Mouse (Mus musculus): ENCODE data around the gene Vangl2.
"Not testable (repeated sequence)": the region's sequence is repeated elsewhere in the genome, so short reads cannot be mapped to it uniquely, and the experiment has no call there.

Vangl2 gene

GRCm38 (mm10) chr1:172001665-172002064 is 26.6 kb downstream of the Vangl2 start:
- no peak for DNase-seq (ENCODE audit: low spot score)

GRCm38 (mm10) chr1:172000641-172001040 is 27.6 kb downstream of the Vangl2 start:
- no peak for DNase-seq (ENCODE audit: low spot score)

GRCm38 (mm10) chr1:171998820-171999597 is 29.2 kb downstream of the Vangl2 start:
- DNase-seq (ENCODE audit: low spot score) = no peak

- DNase-seq (ENCODE audit: low spot score) = no peak
Measured at GRCm38 (mm10) chr1:171996701-171997100, 31.5 kb downstream of the Vangl2 start.

- no peak for DNase-seq (ENCODE audit: low spot score)
Measured at GRCm38 (mm10) chr1:171994918-171995715, 33.1 kb downstream of the Vangl2 start.

GRCm38 (mm10) chr1:171994501-171994900 is 33.7 kb downstream of the Vangl2 start:
- DNase-seq (ENCODE audit: low spot score) = no peak

GRCm38 (mm10) chr1:171992901-171993530 is 35.2 kb downstream of the Vangl2 start:
- no peak for DNase-seq (ENCODE audit: low spot score)

- no peak for DNase-seq (ENCODE audit: low spot score)
Measured at GRCm38 (mm10) chr1:171991883-171992282, 36.4 kb downstream of the Vangl2 start.

- DNase-seq (ENCODE audit: low spot score) = no peak
Measured at GRCm38 (mm10) chr1:171984121-171984520, 44.1 kb downstream of the Vangl2 start.

- no peak for DNase-seq (ENCODE audit: low spot score)
Measured at GRCm38 (mm10) chr1:171983372-171984001, 44.8 kb downstream of the Vangl2 start.

- DNase-seq (ENCODE audit: low spot score) = no peak
Measured at GRCm38 (mm10) chr1:171982740-171983139, 45.5 kb downstream of the Vangl2 start.

GRCm38 (mm10) chr1:171982170-171982569 is 46.1 kb downstream of the Vangl2 start:
- no peak for DNase-seq (ENCODE audit: low spot score)

GRCm38 (mm10) chr1:171979969-171980730 is 48.1 kb downstream of the Vangl2 start:
- DNase-seq (ENCODE audit: low spot score) = no peak

- DNase-seq (ENCODE audit: low spot score) = no peak
Measured at GRCm38 (mm10) chr1:171977891-171978290, 50.4 kb downstream of the Vangl2 start.

GRCm38 (mm10) chr1:171976826-171977539 is 51.3 kb downstream of the Vangl2 start:
- DNase-seq (ENCODE audit: low spot score) = no peak

- DNase-seq (ENCODE audit: low spot score) = no peak
Measured at GRCm38 (mm10) chr1:171975831-171976230, 52.4 kb downstream of the Vangl2 start.

GRCm38 (mm10) chr1:171975377-171975776 is 52.9 kb downstream of the Vangl2 start:
- no peak for DNase-seq (ENCODE audit: low spot score)

GRCm38 (mm10) chr1:171974361-171974760 is 53.9 kb downstream of the Vangl2 start:
- DNase-seq (ENCODE audit: low spot score) = not testable (repeated sequence)

GRCm38 (mm10) chr1:171970854-171971586 is 57.2 kb downstream of the Vangl2 start:
- no peak for DNase-seq (ENCODE audit: low spot score)

GRCm38 (mm10) chr1:171969221-171969620 is 59.0 kb downstream of the Vangl2 start:
- no peak for DNase-seq (ENCODE audit: low spot score)
